Mouse (Mus musculus) c-Kit-positive CD71-positive TER-119-negative erythroid progenitor cells, embryonic 14.5 days (primary cell): Measurements from ENCODE around the gene Hist1h2ac.
"Not testable (repeated sequence)": the region's sequence is repeated elsewhere in the genome, so short reads cannot be mapped to it uniquely, and the experiment has no call there.

Source experiments
- DNase-seq: peaks from one replicate; pipeline ENCODE4 v3.0.0-alpha.2; 2013; ENCODE audit warnings: low read depth

Hist1h2ac gene

DNA sequence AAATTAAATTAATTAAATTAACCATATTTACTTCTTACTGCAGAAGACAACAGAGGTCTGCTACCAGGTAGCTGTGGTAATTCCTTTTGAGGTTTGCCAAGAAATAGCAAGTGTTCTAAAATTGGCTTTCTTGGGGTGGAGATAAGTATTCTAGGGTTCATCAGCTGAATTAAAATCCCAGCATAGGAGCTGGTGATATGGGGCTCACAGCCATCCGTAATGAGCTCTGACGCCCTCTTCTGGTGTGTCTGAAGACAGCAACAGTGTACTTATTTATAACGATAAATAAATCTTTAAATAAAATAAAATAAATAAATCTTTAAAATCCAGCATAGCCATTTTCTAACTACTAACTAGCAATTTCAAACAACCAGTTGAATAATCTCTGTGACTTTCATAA is 16.0 kb upstream of the Hist1h2ac start:
- no peak for DNase-seq

DNA sequence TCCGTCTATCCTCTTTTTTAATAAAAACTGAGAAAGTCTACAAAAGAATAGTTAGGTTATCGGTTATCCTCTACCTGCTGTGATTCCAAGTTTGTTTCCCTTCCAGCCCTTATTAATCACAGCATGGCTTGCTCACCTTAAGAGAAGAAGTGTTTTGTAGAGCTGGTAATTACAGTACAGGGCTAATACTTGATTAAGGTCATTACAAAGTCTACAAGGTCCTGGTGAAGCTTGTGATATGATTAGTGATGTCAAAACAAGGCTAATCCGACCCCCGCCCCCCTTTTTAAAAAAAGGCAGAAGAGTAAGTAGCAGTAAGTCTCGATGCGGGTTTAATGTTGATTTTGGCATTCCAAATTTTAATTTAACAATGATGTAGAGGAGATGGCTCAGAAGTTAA is 15.2 kb upstream of the Hist1h2ac start:
- no peak for DNase-seq

GRCm38 (mm10) chr13:23698300-23698693 is 14.5 kb upstream of the Hist1h2ac start, which contains the start of gene Hist1h4c:
Gene Hist1h4c, minus strand, starts transcription at chr13:23698454.
- DNase-seq, result peak; percentile 97

- peak; percentile 91 for DNase-seq
Measured at GRCm38 (mm10) chr13:23697491-23698299, 13.9 kb upstream of the Hist1h2ac start.

GRCm38 (mm10) chr13:23696061-23696474 is 12.3 kb upstream of the Hist1h2ac start:
- DNase-seq, result no peak

GRCm38 (mm10) chr13:23695514-23695913 is 11.8 kb upstream of the Hist1h2ac start, which contains the start of gene Hist1h1t:
Gene Hist1h1t, plus strand, starts transcription at chr13:23695814.
- no peak for DNase-seq

DNA sequence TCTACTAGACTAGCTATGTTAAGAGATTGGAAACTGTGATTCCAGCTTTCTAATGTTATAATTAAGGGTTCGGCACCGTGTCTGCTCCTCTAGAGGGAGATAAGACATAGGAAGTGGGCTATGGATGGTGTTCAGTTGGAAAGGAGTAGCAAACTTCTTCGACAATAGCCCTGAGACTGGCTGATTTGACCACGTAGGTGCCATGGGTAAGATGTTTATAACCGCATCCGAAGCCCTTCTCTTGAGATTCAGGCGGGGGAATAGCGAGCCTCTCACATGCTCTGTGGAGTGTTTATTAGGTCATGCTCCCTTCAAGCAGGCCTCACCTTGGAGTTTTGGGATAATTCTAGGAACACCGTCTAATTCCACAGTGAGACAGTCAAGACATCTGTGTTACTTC is 11.2 kb upstream of the Hist1h2ac start:
- no peak for DNase-seq

DNA sequence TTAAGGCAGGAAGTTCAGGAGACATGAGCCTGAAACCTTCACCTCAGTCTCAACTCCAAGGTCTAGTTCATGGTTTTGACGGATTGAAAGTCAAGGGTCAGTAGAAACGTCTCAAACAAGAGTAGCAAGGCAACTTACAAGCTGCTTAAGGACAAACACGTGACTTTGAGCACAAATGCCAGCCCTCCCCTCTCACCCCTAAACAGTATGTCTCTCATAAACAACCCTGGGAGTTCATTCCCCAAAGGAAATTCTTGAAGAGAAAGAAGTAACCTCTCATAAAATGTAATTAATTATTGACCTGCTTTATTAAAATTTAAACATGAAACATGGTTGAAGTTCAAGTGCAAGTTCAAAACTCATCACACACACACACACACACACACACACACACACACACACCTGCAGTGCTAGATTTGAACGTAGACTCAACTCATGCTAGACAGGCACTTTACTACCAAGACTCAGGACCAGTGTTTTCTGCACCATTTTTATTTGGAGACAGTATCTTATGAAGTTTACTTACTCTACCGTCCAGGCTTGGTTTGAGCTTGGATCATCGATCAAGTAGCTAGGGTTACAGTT is 10.2 kb upstream of the Hist1h2ac start:
- no peak for DNase-seq

DNA sequence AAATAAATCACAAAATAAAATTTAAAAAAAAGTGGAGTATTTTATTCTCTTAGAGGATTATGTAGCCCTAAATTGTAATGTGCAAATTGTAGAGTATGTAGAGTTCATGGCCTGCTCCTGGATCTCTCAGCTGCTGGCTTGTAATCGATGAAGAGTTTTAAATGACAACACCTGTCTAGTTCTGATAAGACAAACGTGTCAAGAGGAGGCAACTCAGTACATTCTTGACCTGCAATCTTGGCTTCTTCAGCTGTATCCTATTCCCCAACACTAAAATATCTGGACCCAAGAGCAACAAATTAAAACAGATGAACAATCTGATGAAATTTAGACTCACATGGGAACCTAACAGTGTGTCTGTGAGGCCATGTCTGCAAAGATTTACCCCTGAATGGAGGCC is 5.7 kb upstream of the Hist1h2ac start:
- no peak for DNase-seq

DNA sequence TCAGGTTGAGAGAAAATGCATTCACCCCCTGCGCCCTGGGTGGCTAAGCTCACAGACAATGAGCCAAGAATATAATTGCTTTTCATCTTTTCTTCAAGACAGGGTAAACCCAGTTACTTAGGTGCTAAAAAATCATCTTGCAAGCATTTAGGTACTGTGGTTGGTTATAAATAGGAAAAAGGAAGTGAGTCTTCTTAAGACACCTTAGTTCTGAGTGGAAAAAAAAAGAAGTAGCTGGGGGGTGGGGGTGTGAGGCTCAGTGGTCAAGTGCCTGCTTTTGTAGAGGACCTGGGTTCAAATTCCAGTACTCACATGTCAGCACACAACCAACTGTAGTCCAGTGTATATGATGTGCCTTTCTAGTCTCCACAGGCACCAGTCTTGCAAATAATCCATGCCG is 5.2 kb upstream of the Hist1h2ac start:
- DNase-seq, result no peak

DNA sequence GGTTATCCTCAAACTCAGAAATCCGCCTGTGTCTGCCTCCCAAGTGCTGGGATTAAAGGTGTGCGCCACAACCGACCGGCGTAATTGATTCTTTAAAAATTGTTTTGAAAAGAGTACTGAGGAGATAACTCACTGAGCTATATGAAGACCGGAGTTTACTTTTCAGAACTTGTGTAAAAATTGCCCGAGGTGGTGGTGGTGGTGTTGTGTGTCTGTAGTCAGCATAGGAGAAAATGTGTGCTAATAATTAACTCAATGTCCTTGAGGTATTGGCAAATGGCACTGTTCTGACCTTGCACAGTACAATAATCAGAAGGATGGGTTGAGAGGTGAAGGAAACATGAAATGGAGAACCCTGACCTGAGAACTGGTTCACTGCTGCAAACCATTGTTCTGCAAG is 4.2 kb upstream of the Hist1h2ac start:
- DNase-seq, result no peak

DNA sequence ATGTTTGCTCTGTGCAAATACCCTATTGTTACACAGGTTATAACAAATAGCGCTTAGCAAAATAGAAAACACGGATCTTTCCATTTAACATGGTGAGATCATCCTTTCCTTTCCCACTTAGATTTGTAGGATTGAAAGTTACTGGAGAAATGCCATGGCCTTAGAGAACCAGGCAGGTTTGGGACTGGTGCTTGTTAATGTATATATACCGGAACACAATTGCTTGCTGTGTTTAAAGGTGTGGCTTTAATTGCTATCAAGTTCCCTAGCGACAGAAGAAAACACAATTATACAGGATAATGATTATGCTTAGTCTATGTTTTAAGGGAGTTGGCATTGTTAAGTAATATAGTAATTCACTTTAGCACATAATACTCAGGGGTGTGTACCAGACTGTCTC is 3.4 kb upstream of the Hist1h2ac start:
- DNase-seq, result no peak

- DNase-seq, result no peak
Measured at GRCm38 (mm10) chr13:23685966-23686365, 2.2 kb upstream of the Hist1h2ac start.

- DNase-seq, result no peak
Measured at GRCm38 (mm10) chr13:23685121-23685861, 1.5 kb upstream of the Hist1h2ac start.

DNA sequence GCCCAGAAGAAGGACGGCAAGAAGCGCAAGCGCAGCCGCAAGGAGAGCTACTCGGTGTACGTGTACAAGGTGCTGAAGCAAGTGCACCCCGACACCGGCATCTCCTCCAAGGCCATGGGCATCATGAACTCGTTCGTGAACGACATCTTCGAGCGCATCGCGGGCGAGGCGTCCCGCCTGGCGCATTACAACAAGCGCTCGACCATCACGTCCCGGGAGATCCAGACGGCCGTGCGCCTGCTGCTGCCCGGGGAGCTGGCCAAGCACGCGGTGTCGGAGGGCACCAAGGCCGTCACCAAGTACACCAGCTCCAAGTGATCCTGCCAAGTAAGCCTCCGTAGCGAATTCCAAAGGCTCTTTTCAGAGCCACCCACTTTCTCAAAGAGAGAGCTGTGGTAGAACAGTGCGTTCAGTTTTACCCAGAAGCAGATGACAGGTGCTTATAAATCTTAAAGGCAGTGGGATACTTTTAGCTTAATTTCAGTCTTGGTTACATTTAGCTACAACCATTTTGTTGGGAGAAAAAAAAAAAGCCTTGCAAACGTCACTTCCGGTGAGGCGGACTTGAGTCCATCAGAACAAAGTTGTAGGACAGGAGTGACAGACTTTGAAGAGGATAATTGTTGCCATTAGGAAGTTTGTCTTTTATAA is 672 bp upstream of the Hist1h2ac start:
- DNase-seq, result peak; percentile 87

GRCm38 (mm10) chr13:23682947-23683754 is 597 bp downstream of the Hist1h2ac start:
- not testable (repeated sequence) for DNase-seq

DNA sequence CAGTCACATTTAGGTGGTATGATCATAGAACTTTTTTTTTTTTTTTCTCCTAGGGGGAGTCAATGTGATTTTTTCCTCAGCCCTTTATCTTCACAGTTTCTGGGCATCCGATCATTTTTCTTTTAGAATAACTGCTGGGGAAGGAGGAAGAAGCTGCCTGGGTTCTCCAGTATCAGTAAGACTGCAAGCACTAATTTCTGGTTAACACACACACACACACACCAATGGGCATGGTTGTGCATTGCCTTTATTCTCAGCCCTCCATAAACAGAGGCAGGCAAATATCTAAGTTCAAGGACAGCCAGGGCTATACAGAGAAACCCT is 1.2 kb downstream of the Hist1h2ac start:
- DNase-seq, result no peak

GRCm38 (mm10) chr13:23681990-23682582 is 1.7 kb downstream of the Hist1h2ac start:
- no peak for DNase-seq

- DNase-seq, result no peak
Measured at GRCm38 (mm10) chr13:23662536-23662935, 21.2 kb downstream of the Hist1h2ac start.

DNA sequence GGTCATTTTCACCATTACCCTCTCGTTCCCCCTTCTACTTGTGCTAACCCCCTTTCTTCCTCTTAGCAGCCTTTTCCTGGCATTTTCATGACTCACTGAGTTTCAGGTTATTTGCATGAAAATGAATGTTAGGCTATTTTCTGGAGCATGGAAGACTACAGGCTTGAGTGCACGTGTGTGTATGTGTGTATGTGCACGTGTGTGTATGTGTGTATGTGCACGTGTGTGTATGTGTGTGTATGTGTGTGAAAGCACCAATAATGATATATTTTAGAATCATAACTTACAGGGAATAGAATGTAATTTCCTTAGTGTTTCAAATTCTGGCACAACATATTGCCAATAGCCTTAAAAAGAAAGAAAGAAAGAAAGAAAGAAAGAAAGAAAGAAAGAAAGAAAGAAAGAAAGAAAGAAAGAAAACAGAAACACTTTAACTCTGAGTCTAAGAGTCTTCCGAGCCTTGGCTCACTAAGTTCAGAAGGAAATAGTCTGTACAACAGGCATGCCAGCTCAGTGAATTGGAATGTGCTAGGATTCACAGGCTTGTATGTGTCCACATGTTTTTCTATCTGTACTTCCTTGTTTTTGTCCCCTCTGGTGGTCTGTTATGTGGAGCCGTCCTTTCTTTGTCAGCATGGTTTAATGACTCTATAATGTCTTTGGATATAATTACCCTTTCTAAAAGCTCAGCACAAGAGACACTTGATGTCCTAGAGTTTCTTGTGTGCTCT is 23.9 kb downstream of the Hist1h2ac start:
- no peak for DNase-seq
